Mouse (Mus musculus): ENCODE results near the gene Car6.

The Car6 gene

DNA sequence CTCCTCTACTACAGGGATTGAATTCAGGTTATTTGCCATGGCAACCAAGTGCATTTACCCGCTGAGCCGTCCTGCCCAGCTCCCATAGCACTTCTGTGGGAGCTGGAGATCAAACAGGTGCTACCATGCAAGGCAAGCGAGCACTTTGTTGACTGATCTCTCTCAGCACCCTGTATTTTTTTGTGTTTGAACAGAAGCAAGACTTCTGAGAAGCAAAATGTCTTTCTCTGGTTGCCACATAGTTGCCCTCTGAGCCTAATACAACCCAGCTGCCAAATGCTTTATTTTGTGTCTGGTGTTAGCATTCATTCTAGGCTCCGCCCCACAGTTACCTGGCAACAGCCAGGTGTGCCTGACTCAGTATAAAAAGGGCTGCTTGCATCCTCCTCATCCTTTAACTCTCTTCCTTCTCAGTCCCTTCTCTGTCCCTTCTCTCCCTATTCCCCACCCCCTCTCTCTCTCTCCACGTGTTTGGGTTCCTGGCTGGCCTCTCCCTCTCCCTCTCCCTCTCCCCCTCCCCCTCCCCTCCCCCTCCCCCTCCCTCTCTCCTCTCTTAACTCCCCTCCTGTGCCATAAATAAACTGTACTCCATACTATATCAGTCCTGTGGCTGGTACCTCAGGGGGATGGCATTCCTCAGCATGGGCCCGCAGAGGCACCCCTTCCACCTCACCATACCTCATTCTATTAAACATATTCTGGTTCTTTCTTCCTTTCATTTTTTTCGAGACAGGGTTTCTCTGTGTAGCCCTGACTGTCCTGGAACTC, 27.6 kb upstream of the Car6 start:
- no peak for DNase-seq

GRCm38 (mm10) chr4:150226818-150227688, 25.9 kb upstream of the Car6 start:
- DNase-seq: no peak

GRCm38 (mm10) chr4:150225700-150226099, 24.6 kb upstream of the Car6 start:
- DNase-seq: no peak

GRCm38 (mm10) chr4:150223830-150224229, 22.7 kb upstream of the Car6 start:
- no peak for DNase-seq

DNA sequence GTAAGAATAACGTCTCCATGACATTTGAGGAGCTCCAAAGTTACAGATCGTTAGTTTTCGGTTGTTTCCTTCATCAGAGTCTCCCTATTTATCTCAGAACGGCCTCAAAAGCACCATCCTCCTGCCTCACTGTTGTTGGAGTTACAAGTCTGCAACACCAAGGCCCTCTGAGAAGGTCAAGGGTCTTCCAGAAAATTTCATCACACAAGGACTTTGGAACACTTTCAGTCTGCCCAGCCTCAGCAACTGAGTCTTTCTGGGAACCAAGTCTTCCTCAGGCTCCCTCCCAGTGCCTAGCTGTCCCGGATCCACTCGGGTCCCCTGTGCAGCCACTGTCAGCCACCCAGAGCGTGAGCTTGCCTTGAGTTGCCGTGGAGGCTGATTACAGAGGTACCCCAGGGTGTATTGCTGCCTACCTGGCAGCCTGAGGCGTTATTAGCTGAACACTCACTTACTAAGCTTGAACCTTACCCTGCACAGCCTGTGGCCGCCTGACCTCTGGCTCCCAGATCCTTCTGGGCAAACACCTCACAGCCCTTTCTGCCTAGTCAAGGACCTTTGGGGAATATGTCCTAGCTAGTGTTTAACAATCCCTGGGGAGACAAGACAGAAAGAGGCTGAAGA, 20.0 kb upstream of the Car6 start:
- no peak for DNase-seq

- peak; percentile 66 to 75 for DNase-seq
These were observed 19.5 kb upstream of the Car6 start for GRCm38 (mm10) chr4:150220584-150220983.

GRCm38 (mm10) chr4:150219501-150220292, 18.6 kb upstream of the Car6 start:
- DNase-seq: peak; percentile 29 to 46

GRCm38 (mm10) chr4:150217935-150218334, 16.8 kb upstream of the Car6 start:
- DNase-seq: no peak

- DNase-seq: no peak
These were observed 16.0 kb upstream of the Car6 start for GRCm38 (mm10) chr4:150217042-150217554.

DNA sequence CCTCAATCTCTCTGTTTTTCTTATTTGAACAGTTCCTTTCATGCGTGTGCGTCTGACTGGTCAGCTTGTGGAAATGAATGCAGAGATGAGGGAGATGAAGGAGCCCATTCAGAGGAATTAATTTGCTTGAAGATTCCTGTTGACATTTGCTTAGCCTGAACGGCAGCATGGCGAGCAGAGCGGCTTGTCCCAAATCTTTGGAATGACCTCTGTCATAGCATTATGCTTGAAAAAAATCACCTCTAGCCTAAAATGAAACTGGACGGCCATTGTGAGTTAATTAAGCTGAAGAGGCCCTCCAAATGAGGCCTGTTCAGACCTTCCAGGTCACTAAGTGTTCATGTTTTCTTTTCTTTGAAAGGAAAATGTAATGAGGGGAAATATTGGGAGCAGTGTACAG, 15.3 kb upstream of the Car6 start:
- DNase-seq: no peak

- DNase-seq: no peak
These were observed 12.8 kb upstream of the Car6 start for GRCm38 (mm10) chr4:150213910-150214309.

- peak; percentile 54 to 60 for DNase-seq
These were observed 11.4 kb upstream of the Car6 start for GRCm38 (mm10) chr4:150212553-150212971.

- DNase-seq: no peak
These were observed 10.9 kb upstream of the Car6 start for GRCm38 (mm10) chr4:150211930-150212552.

DNA sequence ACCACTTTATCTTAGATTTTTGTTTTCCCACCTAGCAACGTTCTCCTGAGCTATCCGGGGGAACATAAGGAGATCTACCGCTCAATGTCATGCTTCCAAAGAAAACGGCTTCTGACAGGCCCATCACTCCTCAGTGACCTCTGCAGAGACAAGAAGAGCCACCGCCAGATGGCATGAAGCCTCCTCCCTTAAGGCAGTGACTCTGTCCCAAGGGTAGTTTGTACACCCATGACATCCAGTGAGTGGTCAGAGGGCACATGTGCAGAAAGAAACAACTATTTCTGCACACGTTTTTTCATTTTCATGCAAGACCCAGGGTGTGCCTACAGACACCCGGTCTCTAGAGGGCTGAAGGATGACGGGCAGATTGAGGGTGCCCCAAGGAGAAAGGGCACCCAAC, 9.2 kb upstream of the Car6 start:
- DNase-seq: no peak

GRCm38 (mm10) chr4:150209751-150210150, 8.6 kb upstream of the Car6 start:
- no peak for DNase-seq

GRCm38 (mm10) chr4:150204877-150205276, 3.7 kb upstream of the Car6 start:
- DNase-seq: no peak

- DNase-seq: peak in 1 of 2 experiments; percentile 14
These were observed 1.6 kb upstream of the Car6 start for GRCm38 (mm10) chr4:150202702-150203101.

GRCm38 (mm10) chr4:150198268-150198667, 2.9 kb downstream of the Car6 start:
- DNase-seq: no peak

DNA sequence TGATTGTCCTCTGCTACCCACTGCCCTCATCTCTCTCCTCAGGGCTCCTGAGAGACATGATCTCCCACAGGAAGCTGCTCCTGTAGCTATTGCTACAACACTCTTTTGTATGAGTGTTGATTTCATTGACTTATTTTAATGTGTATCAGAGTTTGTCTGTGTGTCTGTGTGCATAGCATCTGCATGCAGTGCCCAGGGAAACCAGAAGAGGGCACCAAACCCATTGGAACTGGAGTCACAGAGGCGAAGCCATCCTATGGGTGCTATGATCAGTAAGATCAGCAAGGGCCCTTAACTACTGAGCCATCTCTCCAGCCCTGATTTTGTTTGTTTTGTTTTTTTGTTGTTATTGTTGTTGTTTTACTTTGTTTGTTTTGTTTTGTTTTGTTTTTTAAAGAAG, 7.2 kb downstream of the Car6 start:
- no peak for DNase-seq

DNA sequence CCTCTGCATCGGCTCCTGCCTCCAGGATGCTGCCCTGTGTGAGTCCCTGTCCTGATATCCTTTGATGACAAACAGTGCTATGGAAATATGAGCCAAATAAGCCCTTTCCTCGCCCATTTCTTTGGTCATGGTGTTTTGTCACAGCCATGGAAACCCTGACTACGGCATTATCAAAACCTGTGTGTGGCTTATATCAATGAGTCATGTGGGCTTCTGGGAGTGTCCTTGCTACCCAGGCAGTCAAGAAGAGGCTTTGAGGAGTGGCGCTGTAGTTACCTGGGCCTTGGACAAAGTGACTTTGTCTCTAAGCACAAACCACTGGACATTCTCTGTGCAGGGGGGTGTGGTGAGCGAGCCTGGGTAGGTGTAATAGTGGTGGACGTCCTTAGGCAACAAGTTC, 8.9 kb downstream of the Car6 start:
- DNase-seq: no peak

DNA sequence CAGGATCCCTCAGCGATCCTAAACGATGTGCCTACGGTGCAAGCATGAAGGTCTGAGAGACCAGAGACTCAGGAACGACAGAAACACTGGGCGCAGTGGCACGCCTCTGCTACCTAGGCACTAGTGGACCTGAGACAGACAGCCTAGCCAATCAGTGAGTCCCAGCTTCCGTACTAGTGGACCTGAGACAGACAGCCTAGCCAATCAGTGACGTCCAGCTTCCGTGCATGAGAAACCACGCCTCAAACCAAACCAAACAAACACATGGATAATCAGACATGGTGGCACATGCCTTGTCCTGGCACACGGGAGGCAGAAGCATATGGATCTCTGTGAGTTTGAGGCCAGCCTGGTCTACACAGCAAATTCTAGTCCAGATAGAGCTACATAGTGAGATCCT, 12.9 kb downstream of the Car6 start:
- no peak for DNase-seq

GRCm38 (mm10) chr4:150181304-150181703, 19.8 kb downstream of the Car6 start:
- DNase-seq: no peak
